ENCODE assay signal across 9 mouse cellular contexts in genomic region chr2:157751589-157752373, GRCm38 (mm10). TPM values are rescaled to one million over a fixed set of nuclear protein-coding genes. Genes with fewer than 3 reads are reported as not detected.
DNase-seq lines count a peak whose midpoint lies in the region; ATAC-seq and TF ChIP-seq lines count a peak whose summit lies in the region.
"Had no signal": no experiment of that assay in that cellular context is flagged by ENCODE, and none has a peak within 500 bp of the region (broad histone marks: within the 10 kb centered on the region; RNA-seq: fewer than 3 reads in every experiment).

No protein-coding gene starts in this region.

- WGBS in hindbrain, postnatal 0 days = 19% methylated on average over 22 of the region's 22 CpGs
- WGBS in midbrain, embryonic 15.5 days = 21% methylated on average over 22 of the region's 22 CpGs

- DNase-seq in Muller cell, postnatal 12 days (ENCODE audit: inconsistent ontology term) = peak; percentile 87
- peak; percentile 89 to 90 for DNase-seq in cerebellum, postnatal 14 days
- peak; percentile 56 for DNase-seq in gastrocnemius, postnatal 25 days
- DNase-seq in hindbrain, postnatal 0 days (ENCODE audit: low spot score) = peak; percentile 90
- peak; percentile 55 for DNase-seq in left cerebral cortex, postnatal 14 days (ENCODE audit: low spot score in 2 of 2)
- DNase-seq in urinary bladder, postnatal 14 days (ENCODE audit: low spot score) = no peak
- DNase-seq in urinary bladder, postnatal 4 days (ENCODE audit: low spot score in 2 of 2) = no peak

- 0 out of 2 replicates have a peak, but pooled peaks have one; percentile 12 for TF ChIP-seq CTCF in hindbrain, postnatal 0 days (IDR thresholded peaks at IDR 0.05; ENCODE audit: low read depth)

- peak overlapping the region; percentile 75 for H3K27ac ChIP-seq in hindbrain, postnatal 0 days
- peak overlapping the region; percentile 87 for H3K27ac ChIP-seq in midbrain, embryonic 15.5 days

- no peaks in the 10 kb centered on the region for H3K27me3 ChIP-seq in hindbrain, postnatal 0 days (ENCODE audit: insufficient read depth, low read length)
- no peaks in the 10 kb centered on the region for H3K27me3 ChIP-seq in midbrain, embryonic 15.5 days (replicated peaks)

- peak overlapping the region; percentile 48 for H3K4me2 ChIP-seq in hindbrain, postnatal 0 days (ENCODE audit: low read depth, low read length)
- peak overlapping the region; percentile 36 for H3K4me2 ChIP-seq in midbrain, embryonic 15.5 days

- no peaks in the 10 kb centered on the region for H3K9me3 ChIP-seq in hindbrain, postnatal 0 days (ENCODE audit: low read length)
- no peaks in the 10 kb centered on the region for H3K9me3 ChIP-seq in midbrain, embryonic 15.5 days

- H3K4me3 ChIP-seq in hindbrain, postnatal 0 days (ENCODE audit: low read length) = no peak overlapping the region
- no peak overlapping the region for H3K4me3 ChIP-seq in midbrain, embryonic 15.5 days
- H3K4me3 ChIP-seq: erythroblast, embryonic 14.5 days had no signal

- H3K36me3 ChIP-seq in hindbrain, postnatal 0 days (ENCODE audit: insufficient read depth, low read length) = no peaks in the 10 kb centered on the region
- no peaks in the 10 kb centered on the region for H3K36me3 ChIP-seq in midbrain, embryonic 15.5 days (replicated peaks)

- intact Hi-C loops in left cerebral cortex, postnatal 14 days (cut with DNase I) = no loop called here

- 0 out of 2 replicates have a peak overlapping the region, but pooled peaks have one; percentile 14 for H3K9ac ChIP-seq in hindbrain, postnatal 0 days (replicated peaks; ENCODE audit: low read length)
- peak overlapping the region; percentile 26 for H3K9ac ChIP-seq in midbrain, embryonic 15.5 days

- peak; percentile 94 for ATAC-seq in hindbrain, postnatal 0 days
- ATAC-seq in midbrain, embryonic 15.5 days (replicated peaks) = peak; percentile 75

- H3K4me1 ChIP-seq in hindbrain, postnatal 0 days (ENCODE audit: insufficient read depth, low read length) = peaks cover 25% of the 10 kb centered on the region
- H3K4me1 ChIP-seq in midbrain, embryonic 15.5 days = peaks cover 70% of the 10 kb centered on the region

RNA-seq across cellular contexts. Expression of gene Ctnnbl1, which starts 14.6 kb away (rescaled TPM):
- total RNA-seq in gastrocnemius, postnatal 25 days (2021) = 1 to 10 TPM; 6.7 to 7.3 TPM
- 28.7 and 30.3 TPM in 2 replicates for total RNA-seq in hindbrain, postnatal 0 days (2014; rRNA removed)
- polyA plus RNA-seq in hindbrain, postnatal 0 days (2015; fragmentation: Nextera tagmentation; extraction: Ambion mirVana) = 42.7 and 45.4 TPM in 2 replicates
- total RNA-seq in left cerebral cortex, postnatal 14 days (2021) = 10 to 100 TPM; 23.7 to 26.1 TPM
- 68.0 and 68.2 TPM in 2 replicates for polyA plus RNA-seq in midbrain, embryonic 15.5 days (2015; fragmentation: Nextera tagmentation; extraction: Ambion mirVana)

Comparison
In these comparisons a context has a peak if more than half of its experiments do, and no peak if none do; other contexts are left out.
1. DNase-seq: peak in Muller cell, postnatal 12 days (single experiment), cerebellum, postnatal 14 days (2 of 2), gastrocnemius, postnatal 25 days (single experiment), hindbrain, postnatal 0 days (single experiment) and left cerebral cortex, postnatal 14 days (2 of 2); none in urinary bladder, postnatal 14 days (single experiment) and urinary bladder, postnatal 4 days (0 of 2).